Mouse (Mus musculus): Measurements from ENCODE around the gene Calm1.
"Not testable (repeated sequence)": the region's sequence is repeated elsewhere in the genome, so short reads cannot be mapped to it uniquely, and the experiment has no call there.

Gene Calm1

DNA sequence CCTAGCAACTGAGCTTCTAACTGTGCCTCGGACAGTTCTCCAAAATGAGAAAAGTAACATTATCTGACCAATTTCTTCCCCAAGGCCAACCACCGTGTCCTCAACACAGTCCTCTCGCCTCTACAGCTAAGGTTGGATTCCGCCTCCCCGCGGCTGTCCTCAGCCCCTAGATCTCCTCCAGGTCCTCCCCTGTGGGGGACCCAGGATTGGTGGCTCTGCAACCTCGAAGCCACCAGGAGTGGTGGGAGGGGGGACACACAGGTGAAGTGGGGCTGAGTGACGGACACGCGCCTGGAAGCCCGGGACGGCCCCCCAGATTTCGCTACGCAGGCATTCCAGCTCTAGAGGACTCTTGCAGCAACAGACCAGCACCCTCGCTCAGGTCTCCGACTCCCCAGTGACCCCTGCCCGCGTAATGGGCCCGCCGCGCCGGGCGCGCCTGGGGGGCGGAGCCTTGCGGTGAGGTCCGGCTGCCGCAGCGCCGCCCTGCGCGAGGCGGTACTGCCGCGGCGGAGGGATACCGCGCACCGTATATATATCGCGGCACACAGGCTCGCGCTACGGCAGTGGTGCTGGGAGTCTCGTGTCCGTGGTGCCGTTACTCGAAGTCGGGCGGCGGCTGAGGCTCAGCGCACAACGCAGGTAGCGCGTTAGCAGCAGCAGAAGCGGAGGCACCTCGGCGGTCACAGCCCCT lies at the start of gene Calm1:
Gene Calm1, plus strand, starts transcription at position 469 of the 694 bp plus-strand sequence.
- peak; percentile 95 for DNase-seq (ENCODE audit: low spot score)

DNA sequence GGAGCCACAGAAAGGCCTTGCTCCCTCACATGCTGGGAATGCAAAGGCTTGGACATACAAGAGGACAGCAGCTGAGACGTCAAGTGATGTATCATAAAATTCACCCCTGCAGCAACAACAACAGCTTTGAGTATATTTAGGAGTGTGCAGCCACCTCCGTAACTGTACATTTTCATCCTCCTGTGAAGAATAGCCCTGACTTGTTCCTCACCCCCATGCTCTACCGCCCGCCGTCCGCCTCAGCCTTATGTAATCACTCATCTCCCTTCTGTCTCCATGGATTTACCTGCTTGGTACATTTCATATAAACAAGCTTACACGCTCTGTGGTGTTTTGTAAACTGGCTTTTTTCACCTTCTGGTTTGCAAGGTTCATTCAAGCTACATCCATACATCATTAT lies 46.8 kb upstream of the Calm1 start:
- DNase-seq (ENCODE audit: low spot score), result no peak

DNA sequence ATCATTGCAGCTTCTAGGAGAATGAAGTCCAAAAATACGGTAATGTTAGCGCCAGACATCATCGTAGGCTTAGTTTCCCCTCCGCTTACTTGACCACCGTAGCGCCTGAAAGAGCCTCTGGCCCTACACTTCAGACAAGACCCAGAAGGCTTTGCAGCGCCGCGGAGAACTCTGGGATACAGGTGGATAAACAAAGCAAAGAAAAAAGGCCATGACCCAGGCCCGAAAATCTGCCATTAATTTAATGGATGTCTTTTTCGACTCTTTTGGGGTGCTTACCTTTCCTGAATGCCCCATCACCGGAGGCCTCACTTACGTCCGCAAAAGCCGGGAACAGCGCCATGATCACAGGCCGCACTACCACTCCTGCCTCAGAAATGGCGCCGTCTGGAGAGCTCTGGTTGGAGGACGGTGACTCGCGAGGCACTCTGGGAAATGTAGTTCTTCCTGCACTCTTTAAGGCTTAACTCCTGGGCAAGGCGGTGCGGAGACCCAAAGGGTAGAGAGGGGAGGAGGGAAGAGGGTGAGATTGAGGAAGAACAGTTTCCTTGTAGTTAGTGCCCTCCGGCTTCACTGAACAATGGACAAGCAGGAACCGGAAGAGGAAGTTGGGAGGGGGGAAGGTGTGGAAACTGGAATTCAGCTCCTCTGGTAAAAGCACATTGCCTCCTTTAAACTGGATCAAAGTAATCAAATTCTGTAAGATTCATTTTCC lies 39.8 kb upstream of the Calm1 start, which contains the start of gene Nrde2:
Gene Nrde2, minus strand, starts transcription at position 393 of the 715 bp plus-strand sequence.
- DNase-seq (ENCODE audit: low spot score), result peak; percentile 90

DNA sequence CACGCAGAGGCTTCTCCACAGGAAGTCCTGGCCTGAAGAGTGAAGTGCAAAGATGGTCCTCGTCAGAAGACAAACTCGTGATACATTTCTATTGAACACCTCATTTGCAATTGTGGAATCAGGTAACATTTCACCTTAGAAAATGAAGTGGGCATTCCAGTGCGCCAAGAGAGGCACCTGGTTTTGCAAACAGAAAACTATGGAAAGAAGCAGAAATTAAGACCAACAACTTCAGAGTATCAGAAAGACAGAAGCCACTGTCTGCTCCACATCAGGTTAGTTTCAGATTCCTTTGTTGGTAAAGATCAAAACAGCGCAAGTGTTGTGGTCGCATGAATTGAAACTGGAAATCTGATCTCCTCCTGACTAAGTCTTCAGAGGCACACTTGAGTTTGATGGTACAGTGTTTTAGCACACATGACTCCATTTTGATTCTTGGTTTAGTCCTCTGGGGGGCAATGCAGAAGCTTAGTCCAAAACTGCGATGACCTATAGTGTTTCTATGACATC lies 34.2 kb upstream of the Calm1 start:
- no peak for DNase-seq (ENCODE audit: low spot score)

DNA sequence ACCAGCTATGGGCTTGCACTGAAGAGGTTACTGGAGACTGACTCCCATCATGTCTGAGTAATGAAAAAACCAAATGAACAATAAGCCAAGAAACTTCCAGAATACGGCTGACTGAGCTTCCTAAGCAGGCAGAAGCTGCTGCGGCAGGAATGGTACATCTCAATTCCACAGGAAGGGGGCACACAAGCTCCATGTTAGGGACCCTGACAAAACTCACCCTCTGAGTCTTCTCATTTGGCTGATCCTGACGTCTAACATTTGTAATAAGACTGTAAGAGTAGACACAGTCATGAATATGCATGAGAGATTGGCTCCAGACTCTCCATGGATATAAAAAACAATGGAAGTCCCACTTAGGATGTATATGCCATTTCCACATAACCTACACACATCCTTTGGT lies 33.1 kb upstream of the Calm1 start:
- peak; percentile 26 for DNase-seq (ENCODE audit: low spot score)

DNA sequence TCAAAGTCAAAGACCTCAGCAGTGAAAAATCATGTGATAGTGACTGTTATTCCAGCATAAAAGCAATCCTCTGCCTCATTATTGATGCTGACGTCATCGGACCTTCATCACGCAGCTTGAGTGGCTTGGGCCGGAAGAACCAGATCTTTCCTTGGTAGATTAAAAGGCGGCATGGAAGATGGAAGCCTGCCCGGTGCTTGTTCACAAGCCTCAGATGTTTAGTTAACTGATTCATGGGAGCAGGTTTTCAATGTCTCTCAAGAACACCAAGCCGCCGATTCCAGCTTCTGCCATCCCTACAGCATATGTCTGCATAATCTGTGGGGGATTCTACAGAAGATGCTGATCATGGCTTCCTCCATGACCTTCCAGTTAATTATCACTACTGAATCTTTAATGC lies 32.3 kb upstream of the Calm1 start:
- peak; percentile 6 for DNase-seq (ENCODE audit: low spot score)

DNA sequence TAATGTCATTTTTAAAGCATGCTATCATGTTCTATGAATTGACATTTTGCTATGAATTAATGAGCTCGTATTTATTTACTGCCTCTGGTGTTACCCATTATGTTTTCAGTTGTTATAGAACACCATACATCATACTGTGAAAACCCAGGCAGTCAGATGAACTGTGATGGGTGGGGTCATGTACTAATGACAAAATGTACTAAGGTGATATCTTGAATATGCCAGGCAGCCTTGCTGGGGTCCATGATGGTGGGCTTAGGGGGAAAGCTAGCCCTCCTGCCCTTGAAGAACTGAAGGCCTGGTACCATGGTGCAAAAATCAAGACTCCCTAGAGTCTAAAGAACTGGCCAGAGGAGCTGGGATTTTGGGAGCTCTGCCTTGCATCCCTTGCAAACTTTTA lies 31.7 kb upstream of the Calm1 start:
- DNase-seq (ENCODE audit: low spot score), result no peak

DNA sequence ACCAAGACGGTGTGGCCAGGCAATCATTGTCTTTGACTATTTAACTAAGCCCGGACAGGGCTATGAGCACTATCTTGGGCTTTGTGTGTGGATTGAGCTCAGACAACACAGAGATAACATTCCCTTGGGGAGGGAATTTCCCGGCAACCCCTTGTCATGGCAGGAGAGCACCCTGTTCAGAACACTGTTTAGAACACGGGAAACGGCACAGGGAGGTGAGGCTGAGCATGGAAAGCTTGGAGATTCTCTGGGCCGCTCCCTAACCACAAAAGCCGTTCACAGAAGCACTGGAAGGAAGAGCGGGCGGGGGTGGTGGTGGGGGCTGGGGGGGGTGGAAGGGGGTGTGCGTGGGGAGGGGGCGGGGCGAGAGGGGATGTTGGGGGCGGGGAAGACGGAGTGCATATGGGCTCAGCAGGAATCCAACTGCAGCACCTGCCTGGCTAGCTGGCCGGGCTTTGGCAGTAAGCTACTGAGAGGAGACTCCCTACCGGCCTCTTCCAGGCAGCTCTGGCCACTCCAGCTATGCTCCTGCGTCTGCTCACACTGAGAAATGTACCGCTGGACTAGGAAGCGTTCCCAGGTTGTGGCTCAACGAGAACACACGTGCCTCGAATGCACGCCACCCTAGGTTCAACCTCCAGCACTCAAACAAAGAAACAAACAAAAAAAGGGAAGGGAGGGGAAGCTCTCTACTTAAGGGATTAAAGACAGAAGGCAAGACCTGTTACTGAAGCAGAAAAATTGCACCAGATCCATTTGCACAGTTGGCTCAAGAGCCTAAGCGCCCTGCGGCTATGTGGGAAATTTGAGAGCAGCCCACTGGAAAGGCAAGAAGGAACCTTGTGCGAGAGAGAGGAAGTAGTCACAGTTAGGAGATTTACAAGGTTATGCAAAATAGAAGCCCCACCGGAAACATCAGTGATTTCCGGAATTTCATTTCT lies 31.0 kb upstream of the Calm1 start:
- peak; percentile 18 for DNase-seq (ENCODE audit: low spot score)

DNA sequence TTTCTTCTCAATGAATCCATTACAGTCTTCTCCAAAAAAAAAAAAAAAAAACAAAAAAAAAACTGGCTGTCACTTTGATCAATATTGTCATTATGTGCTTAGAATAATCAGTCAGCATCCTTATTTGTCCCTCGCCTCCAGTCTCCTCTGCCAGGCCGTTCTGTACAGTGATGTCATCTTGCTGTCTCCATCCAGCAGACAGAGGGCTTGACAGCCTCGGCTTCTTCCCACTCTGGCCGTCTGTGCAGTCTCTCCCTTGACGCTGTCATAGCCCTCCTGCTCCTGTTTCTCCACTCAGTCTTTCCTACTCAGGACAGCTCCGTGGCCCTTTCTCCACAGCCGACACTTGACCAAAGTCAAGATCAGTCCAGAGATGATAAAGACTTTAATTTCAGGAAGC lies 26.8 kb upstream of the Calm1 start:
- no peak for DNase-seq (ENCODE audit: low spot score)

DNA sequence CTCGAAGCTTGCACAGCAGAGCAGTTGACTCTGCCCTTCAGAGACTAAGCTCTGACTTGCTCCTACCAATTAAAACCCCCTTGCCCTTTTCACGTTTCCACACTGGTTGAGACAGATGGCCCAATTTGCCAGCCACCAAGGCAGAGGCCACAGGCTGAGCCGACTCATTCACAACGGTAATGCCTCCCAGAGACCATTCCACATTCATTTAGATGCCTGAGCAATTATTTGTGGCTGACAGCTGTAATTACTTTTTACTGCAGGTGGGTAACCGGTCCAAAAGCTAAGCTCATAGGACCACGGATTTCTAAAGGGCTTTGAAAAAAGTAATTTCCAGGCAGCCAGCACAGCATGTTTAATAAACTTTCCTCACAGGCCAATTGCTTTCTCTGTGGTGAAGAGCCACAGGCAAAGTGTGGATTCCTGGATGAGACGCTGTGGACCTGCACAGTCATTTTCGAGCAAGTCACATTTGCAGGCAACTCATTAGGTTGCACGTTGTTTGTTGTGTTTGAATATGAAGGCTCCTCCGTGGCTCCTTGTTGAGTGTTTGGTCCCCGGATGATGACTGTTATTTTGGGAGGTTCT lies 22.7 kb upstream of the Calm1 start:
- no peak for DNase-seq (ENCODE audit: low spot score)

DNA sequence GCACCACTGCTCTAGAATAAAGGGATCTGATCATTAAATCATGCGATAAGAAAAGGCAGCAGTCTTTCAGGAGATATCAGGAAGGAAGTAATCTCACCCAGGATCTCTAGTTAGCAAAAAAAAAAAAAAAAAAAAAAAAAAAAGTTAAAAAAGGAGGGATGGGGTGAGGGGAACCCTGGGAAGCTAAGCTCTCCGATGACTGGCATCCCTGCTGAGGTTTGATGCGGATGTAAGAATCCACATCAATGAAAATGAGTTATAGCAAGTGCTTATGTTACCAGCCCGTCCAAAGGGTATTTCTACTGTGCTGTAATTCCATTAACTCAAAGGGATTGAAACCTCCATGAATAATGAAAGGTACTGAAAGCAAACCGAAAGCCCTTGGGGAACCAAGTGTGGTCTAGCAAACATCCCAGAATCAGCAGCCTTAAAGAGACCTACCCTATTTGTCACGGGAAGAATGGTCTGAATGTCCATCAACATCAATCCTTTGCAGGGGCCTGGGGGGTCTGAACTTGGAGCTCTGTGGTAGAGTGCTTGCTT lies 20.3 kb upstream of the Calm1 start:
- no peak for DNase-seq (ENCODE audit: low spot score)

DNA sequence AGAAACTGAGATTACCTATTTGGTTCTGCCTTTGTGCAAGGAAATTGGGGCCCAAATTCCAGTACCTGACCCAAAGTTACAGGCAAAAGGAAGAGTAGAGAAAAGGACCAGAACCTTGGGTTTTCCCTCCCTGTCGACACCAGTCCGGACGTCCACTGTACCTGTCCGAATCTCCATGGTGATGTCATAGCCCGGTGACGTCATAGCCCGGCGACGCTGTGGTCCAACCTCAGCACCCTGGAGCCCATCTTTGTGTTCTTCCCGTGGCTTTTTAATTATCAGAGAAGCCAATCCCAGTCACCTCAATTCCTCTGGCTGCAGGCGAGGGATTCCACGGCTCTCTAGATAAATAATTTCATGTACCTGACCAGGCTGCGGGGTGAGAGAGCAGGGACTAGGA lies 18.4 kb upstream of the Calm1 start:
- no peak for DNase-seq (ENCODE audit: low spot score)

DNA sequence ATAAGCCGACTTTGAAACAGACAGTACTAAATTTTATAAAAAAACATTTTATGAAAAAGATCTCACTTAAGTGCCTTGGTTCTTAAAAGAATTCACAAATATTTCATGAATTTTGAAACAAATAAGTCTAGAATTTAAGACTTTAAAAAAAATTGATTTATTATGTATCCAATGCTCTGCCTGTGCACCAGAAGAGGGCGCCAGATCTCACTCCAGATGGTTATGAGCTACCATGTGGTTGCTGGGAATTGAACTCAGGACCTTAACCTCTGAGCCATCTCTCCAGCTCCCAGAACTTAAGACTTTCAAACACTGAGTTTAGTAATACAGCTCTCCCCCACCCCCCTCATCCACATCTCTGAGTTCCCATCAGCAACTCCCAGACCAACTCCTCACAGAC lies 16.6 kb upstream of the Calm1 start:
- no peak for DNase-seq (ENCODE audit: low spot score)

DNA sequence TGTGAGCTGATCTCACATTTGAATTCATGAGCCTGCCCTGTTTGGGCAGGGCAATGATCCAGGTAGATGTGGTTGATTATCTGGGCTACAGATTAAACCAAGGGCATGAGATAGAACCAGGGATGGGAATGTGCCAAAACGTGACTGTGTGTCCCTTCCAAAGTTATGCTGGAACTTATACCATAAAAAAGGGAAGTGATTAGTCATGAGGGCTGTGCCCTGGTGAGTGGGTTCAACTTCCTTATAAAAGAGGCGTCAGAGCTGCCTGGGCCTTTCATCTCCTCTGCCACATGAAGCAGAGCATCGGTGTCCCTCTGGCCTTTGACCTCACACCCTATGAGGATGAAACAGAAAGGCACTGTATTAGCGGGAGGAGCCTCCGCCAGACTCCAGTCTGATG lies 15.3 kb upstream of the Calm1 start:
- peak; percentile 22 for DNase-seq (ENCODE audit: low spot score)

DNA sequence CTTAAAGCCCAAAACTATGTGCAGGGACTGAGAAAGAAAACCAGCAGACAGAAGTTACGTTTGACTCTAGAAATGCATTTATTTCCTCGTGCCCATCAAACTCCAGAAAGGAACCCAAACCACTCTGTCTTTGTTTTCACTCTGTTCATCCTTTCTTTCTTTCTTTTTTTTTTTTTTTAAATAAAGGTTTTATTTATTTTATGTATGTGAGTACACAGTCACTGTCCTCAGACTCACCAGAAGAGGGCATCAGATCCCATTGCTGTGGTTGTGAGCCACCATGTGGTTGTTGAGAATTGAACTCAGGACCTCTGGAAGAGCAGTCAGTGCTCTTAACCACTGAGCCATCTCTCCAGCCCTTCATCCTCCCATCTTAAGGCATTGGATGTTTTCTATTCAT lies 14.3 kb upstream of the Calm1 start:
- DNase-seq (ENCODE audit: low spot score), result not testable (repeated sequence)

DNA sequence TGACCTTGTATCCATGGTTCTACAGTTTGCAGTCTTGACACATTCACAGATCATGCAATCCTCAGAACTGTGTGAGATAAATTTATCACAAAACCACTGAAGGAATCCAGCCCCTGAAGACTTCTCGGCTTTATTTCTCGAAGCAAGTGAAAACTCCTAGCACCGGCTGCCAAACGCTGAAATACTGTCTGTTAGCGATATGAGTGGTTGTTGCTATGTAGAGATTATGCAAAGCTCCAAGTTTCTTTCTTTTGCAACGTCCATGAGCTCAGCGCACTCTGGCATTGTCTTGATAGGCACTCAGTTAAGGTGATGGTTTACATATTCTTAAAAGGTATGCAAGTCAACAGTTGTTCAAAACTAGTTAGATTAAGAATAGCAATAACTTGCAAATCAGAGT lies 13.3 kb upstream of the Calm1 start:
- DNase-seq (ENCODE audit: low spot score), result no peak

DNA sequence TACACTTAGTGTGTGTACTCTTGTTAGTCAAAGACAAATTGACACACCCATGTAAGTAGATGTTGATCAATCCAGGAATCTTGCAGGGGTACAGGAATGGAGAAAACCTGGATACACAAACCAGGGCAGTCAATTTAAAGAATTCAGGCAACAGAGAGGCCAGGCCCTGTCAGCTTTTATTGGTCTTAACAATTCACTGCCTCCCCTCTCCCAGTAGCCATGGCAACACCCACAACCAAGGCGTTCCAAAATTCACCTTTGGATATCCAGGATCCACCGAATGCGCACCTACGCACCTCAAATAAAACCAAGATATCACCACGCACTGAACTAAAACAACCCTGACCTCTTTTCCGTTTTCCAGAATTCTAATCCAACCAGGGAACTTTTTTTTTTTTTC lies 12.9 kb upstream of the Calm1 start:
- peak; percentile 32 for DNase-seq (ENCODE audit: low spot score)

DNA sequence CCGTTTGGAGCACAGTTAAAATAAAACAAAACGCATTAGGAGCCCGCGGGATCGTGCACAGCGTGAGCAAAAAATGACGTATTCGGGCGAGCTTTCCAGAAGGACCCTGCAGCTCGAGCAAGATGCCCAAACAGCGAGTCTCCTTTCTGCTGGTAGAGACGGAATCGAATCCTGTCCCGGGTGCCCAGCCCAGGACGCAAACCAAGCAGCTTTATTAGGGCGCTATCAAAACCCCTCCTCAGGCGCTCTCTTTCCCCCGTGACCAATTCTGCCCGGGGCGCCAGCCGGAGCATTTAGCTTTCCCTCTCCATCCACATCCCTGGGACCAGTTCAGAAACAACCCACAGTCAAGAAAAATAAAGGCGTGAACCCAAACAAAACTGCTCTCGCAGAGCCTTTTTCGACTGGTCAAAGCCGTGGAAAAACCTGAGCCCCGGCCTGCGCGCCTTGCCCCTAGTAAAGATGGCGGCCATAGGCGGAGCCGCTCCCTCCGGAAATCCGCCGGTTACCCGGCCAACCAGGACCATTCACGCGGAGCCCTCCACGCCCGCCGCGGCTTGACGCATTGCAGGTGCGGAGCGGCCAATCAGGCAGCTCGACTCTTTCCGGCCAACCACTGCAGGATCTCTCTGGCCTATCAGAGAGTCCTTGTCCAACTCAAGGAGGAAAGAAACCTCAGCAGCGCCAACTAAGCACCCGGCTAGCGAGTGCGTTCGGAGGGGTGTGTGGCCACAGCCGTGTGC lies 12.1 kb upstream of the Calm1 start:
- peak; percentile 99 for DNase-seq (ENCODE audit: low spot score)

DNA sequence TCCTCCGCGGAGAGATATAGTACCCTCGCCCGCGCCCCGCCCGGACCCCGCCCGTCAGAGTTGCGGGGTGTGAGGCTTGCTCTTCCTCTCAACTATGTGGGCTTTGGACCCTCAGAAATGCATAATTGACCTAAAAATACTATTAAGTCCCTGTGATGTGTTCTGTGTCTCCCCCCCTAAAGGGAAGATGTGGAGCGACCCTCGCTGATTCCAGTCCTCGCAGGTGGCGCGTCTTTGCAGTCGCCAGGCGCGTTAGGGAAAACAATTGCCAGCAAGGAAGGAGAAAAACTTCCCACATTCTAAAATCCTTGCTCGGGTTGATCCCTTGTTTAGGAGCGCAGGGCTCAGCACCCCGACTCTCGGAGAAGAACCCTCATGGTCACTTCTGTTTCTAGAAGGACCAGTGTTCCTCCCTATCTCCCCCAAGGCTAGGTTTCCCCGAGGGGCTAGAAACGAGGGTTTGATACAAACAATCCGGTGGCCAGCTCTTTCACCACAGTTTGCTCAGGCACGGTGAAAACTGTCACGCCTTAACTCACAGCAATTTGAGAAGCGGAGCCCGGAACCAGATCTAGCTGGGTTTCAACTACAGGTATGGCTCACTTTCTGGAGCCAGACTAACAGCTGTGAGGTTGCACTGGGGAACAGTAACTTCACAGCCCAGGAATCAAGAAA lies 11.3 kb upstream of the Calm1 start:
- peak; percentile 41 for DNase-seq (ENCODE audit: low spot score)

DNA sequence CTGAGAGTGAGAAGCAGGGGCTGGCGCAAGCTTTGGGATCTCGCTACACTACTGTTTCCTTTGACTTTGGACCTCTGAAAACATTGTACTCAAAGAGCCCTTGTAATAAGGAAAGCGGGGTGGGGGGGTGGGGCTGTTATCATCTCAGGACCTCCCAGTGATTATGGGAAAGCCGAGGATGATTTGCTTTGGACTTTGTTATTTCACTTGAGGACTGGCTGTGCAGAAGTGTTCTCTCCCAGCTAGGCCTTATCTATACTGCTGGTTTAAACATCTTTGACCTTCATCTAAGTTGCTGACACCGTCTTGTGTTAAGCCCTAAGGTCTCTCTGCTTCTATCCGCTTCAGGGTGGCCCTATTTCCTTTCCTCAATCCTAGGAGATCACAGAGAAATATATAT lies 8.4 kb upstream of the Calm1 start:
- DNase-seq (ENCODE audit: low spot score), result no peak
